Mouse (Mus musculus): ENCODE measurements around the gene Phrf1.

GRCm38 (mm10) chr7:141281442-141281841 is 52.9 kb downstream of the Phrf1 start:
- TF ChIP-seq GATA1 (IDR thresholded peaks at IDR 0.05; ENCODE audit: borderline replicate concordance, low read length): no peak
- no peak for TF ChIP-seq FLI1 (IDR thresholded peaks at IDR 0.05; ENCODE audit: low read length)
